Mouse (Mus musculus): Measurements from ENCODE around the gene Mios. TPM values are rescaled to one million over a fixed set of nuclear protein-coding genes. Genes with fewer than 3 reads are reported as not detected.

The Mios gene
- total RNA-seq, 4 experiments from 2014 or later, result 17.6 to 19.0 (median 18.5) TPM

- no peak for DNase-seq (ENCODE audit: low spot score)
Measured at GRCm38 (mm10) chr6:8278426-8279002, 69.5 kb downstream of the Mios start.

DNA sequence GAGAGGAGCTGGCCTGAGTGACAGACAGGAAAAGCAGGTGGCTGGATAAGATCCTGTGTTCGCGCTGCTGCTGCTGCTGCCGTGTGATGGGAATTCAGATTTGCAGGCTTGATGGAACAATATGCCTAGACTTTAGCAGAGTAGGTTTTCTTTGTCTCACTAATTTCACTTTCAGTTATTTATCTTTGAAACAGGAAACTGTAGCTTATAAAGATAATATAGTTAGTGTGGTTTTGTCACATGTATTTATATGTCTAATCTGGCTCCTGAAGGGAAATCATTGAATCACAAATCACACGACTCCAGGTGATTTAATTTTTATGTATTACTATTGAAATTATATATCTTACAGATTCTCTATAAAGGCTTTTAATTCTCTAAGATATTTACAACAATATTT lies 74.2 kb downstream of the Mios start:
- no peak for DNase-seq (ENCODE audit: low spot score)

DNA sequence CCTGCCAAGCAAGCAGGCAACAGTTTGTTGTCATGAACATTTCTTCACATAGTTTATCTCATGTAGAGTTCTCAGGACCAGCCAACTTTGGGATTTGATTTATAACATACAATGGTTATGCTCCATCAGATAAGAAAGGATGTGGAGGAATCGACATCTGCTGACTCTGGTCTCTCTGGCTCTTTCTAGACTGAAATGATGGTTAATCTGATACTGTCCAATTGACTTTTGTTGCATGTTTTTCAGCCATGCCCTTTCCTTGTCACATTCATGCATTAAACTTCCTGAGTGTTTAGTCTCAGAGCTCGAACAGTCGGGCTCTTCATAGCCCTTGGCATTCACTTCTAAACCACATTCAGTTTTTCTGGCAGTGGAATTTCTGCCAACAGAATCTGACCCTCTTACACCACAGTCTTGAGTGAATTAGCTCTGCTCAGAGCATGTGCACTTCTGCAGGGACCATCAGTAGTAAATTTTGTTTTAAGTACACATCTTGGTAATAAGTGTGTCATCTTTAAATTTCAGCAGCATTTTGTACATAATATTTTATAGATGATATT lies 76.5 kb downstream of the Mios start:
- DNase-seq (ENCODE audit: low spot score), result no peak

Other genes starting within 250 kb of the Mios start
- gene Col28a1, start 16.6 kb upstream of the Mios start, total RNA-seq (2022), result under 1 TPM; 0.16 to 0.50 (median 0.30) TPM
- gene Rpa3, start 50.0 kb downstream of the Mios start, total RNA-seq (2022), result 10 to 100 TPM; 16.5 to 23.1 (median 21.4) TPM
- gene Umad1, start 50.1 kb downstream of the Mios start, total RNA-seq (2022), result 10 to 100 TPM; 11.8 to 14.6 (median 13.0) TPM
- gene Gm45062, start 50.2 kb downstream of the Mios start, total RNA-seq (2022), result under 1 TPM in 1 of 4 experiments, not detected in 3; 0.41 TPM

Data from heart, adult 8-10 months (tissue).